Mouse (Mus musculus) thymus, adult 2 months (tissue): ENCODE results near the gene Fbxl18.

ENCODE experiments used
- CTCF ChIP-seq: fragments of 200-500 bp; IDR thresholded peaks from 2 replicates; pipeline ENCODE4 v1.5.1; 2012; ENCODE audit warnings: mild to moderate bottlenecking, control low read depth, low read length, moderate library complexity, borderline replicate concordance; ENCODE audit not compliant: control insufficient read depth, poor library complexity, insufficient read depth; ENCODE audit errors: extremely low read depth
- POLR2A ChIP-seq: fragments of 200-500 bp; IDR thresholded peaks from 2 replicates; pipeline ENCODE4 v1.6.1; 2012; ENCODE audit warnings: mild to moderate bottlenecking, low read length, control low read depth, moderate library complexity; ENCODE audit not compliant: control insufficient read depth, poor library complexity, insufficient read depth; ENCODE audit errors: extremely low read depth

GRCm38 (mm10) chr5:142880246-142880645 is 15.0 kb downstream of the Fbxl18 start:
- TF ChIP-seq POLR2A (no peak), CTCF (no peak)
